Mouse (Mus musculus) CH12.LX (cell line): ENCODE measurements around the gene Rims4. TPM values are rescaled to one million over a fixed set of nuclear protein-coding genes. Genes with fewer than 3 reads are reported as not detected.

Experiments
- DNase-seq: peaks from one replicate; pipeline ENCODE4 v3.0.0-alpha.2; 2013; ENCODE audit errors: extremely low read depth
- H3K27ac ChIP-seq: 2 replicates; pipeline ENCODE4 v1.5.1; 2012; ENCODE audit warnings: low read depth, mild to moderate bottlenecking, control low read depth, moderate library complexity; ENCODE audit not compliant: insufficient read depth
- H3K27me3 ChIP-seq: replicated peaks from 2 replicates; pipeline ENCODE3; 2012; ENCODE audit warnings: inconsistent platforms
- H3K36me3 ChIP-seq, 2 experiments: replicated peaks in 1 of 2; 2 replicates each; pipeline versions ENCODE3 to v1.6.1; 2012; ENCODE audit warnings: inconsistent platforms in 1 of 2, low read length in 1 of 2, mild to moderate bottlenecking in 1 of 2, mixed read lengths in 1 of 2, moderate library complexity in 1 of 2; ENCODE audit not compliant: control insufficient read depth in 1 of 2, insufficient read depth in 1 of 2
- H3K4me1 ChIP-seq, 2 experiments: 2 replicates each; pipeline ENCODE4 v1.6.1; 2012; ENCODE audit warnings: inconsistent platforms in 1 of 2, moderate library complexity in 1 of 2; ENCODE audit not compliant: insufficient read depth in 2 of 2, control insufficient read depth in 1 of 2
- H3K4me2 ChIP-seq: 2 replicates; pipeline ENCODE4 v1.6.1; 2012; ENCODE audit warnings: low read depth, mild to moderate bottlenecking, control low read depth; ENCODE audit not compliant: poor library complexity, insufficient read depth, severe bottlenecking
- H3K4me3 ChIP-seq, 3 experiments: fragments of 150-350 bp in 1 of 3; sonication (generic) in 1 of 3; replicated peaks in 1 of 3; 2 replicates each; pipeline versions ENCODE3 to v1.5.1; 2011 to 2012; ENCODE audit warnings: low read depth in 2 of 3, low read length in 2 of 3, mild to moderate bottlenecking in 2 of 3, moderate library complexity in 2 of 3, control low read depth in 1 of 3, improper control_type of control experiment in 1 of 3, inconsistent platforms in 1 of 3, mixed read lengths in 1 of 3; ENCODE audit not compliant: poor library complexity in 1 of 3
- H3K79me2 ChIP-seq: replicated peaks from 2 replicates; pipeline ENCODE4 v1.6.1; 2012; ENCODE audit warnings: mild to moderate bottlenecking, moderate library complexity; ENCODE audit not compliant: control insufficient read depth, poor library complexity, insufficient read depth, severe bottlenecking; ENCODE audit errors: extremely low read depth
- H3K9ac ChIP-seq: 2 replicates; pipeline ENCODE4 v1.6.1; 2012; ENCODE audit warnings: low read depth, mild to moderate bottlenecking, control low read depth, moderate library complexity; ENCODE audit not compliant: insufficient read depth
- H3K9me3 ChIP-seq: replicated peaks from 2 replicates; pipeline ENCODE3; 2012; ENCODE audit warnings: low read length, inconsistent platforms, mixed read lengths
- BHLHE40 ChIP-seq: IDR thresholded peaks from 2 replicates; pipeline ENCODE4 v1.6.1; 2011; ENCODE audit warnings: mild to moderate bottlenecking, low read depth, low read length, improper control_type of control experiment
- CHD1 ChIP-seq: IDR thresholded peaks from 2 replicates; pipeline ENCODE4 v1.6.1; 2012; ENCODE audit warnings: low read depth, low read length, improper control_type of control experiment, inconsistent platforms
- CHD2 ChIP-seq: IDR thresholded peaks from 2 replicates; pipeline ENCODE4 v1.6.1; 2011; ENCODE audit warnings: low read length, improper control_type of control experiment
- CTCF ChIP-seq, 2 experiments: IDR thresholded peaks in 1 of 2; conservative IDR thresholded peaks in 1 of 2; 2 replicates each; pipeline ENCODE4 v1.5.1; 2011 to 2012; ENCODE audit warnings: low read depth in 2 of 2, low read length in 2 of 2, improper control_type of control experiment in 1 of 2, inconsistent platforms in 1 of 2, mild to moderate bottlenecking in 1 of 2, moderate library complexity in 1 of 2
- GABPA ChIP-seq: IDR thresholded peaks from 2 replicates; pipeline ENCODE4 v1.6.1; 2012; ENCODE audit warnings: low read depth, low read length, improper control_type of control experiment, inconsistent platforms; ENCODE audit not compliant: insufficient replicate concordance
- IRF4 ChIP-seq: IDR thresholded peaks from 2 replicates; pipeline ENCODE4 v1.6.1; 2014; ENCODE audit warnings: low read depth, mild to moderate bottlenecking, inconsistent platforms, low read length, improper control_type of control experiment
- JUND ChIP-seq: conservative IDR thresholded peaks from 2 replicates; pipeline ENCODE4 v1.6.1; 2011; ENCODE audit warnings: low read depth, low read length, improper control_type of control experiment
- MAFK ChIP-seq: IDR thresholded peaks from 2 replicates; pipeline ENCODE4 v1.6.1; 2011; ENCODE audit warnings: low read length, improper control_type of control experiment; ENCODE audit not compliant: insufficient replicate concordance
- MAX ChIP-seq: IDR thresholded peaks from 2 replicates; pipeline ENCODE4 v1.6.1; 2011; ENCODE audit warnings: low read length, improper control_type of control experiment
- MEF2A ChIP-seq: IDR thresholded peaks from 2 replicates; pipeline ENCODE4 v1.6.1; 2014; ENCODE audit warnings: low read depth, mild to moderate bottlenecking, inconsistent platforms, low read length, improper control_type of control experiment, borderline replicate concordance
- MYC ChIP-seq: IDR thresholded peaks from 2 replicates; pipeline ENCODE4 v1.6.1; 2011; ENCODE audit warnings: low read depth, mild to moderate bottlenecking, improper control_type of control experiment, low read length
- NELFE ChIP-seq: IDR thresholded peaks from 2 replicates; pipeline ENCODE4 v1.6.1; 2011; ENCODE audit warnings: low read depth, low read length, improper control_type of control experiment
- PAX5 ChIP-seq: IDR thresholded peaks from 2 replicates; pipeline ENCODE4 v1.6.1; 2012; ENCODE audit warnings: low read length, inconsistent platforms, mixed read lengths
- POLR2A ChIP-seq: IDR thresholded peaks from 2 replicates; pipeline ENCODE4 v1.6.1; 2011; ENCODE audit warnings: low read depth, mild to moderate bottlenecking, improper control_type of control experiment, low read length
- POLR2AphosphoS2 ChIP-seq: IDR thresholded peaks from 2 replicates; pipeline ENCODE4 v1.6.1; 2011; ENCODE audit warnings: low read depth, low read length, improper control_type of control experiment
- RCOR1 ChIP-seq: conservative IDR thresholded peaks from 2 replicates; pipeline ENCODE4 v1.6.1; 2012; ENCODE audit warnings: low read depth, mild to moderate bottlenecking, inconsistent platforms, low read length, improper control_type of control experiment
- SIN3A ChIP-seq: IDR thresholded peaks from 2 replicates; pipeline ENCODE4 v1.6.1; 2012; ENCODE audit warnings: low read length, improper control_type of control experiment, inconsistent platforms
- TCF12 ChIP-seq: IDR thresholded peaks from 2 replicates; pipeline ENCODE4 v1.6.1; 2014; ENCODE audit warnings: low read depth, mild to moderate bottlenecking, inconsistent platforms, low read length, improper control_type of control experiment
- UBTF ChIP-seq: IDR thresholded peaks from 2 replicates; pipeline ENCODE4 v1.6.1; 2012; ENCODE audit warnings: low read depth, mild to moderate bottlenecking, inconsistent platforms, low read length, improper control_type of control experiment, moderate library complexity
- USF1 ChIP-seq: IDR thresholded peaks from 2 replicates; pipeline ENCODE4 v1.6.1; 2014; ENCODE audit warnings: low read depth, mild to moderate bottlenecking, inconsistent platforms, low read length, improper control_type of control experiment
- USF2 ChIP-seq: conservative IDR thresholded peaks from 2 replicates; pipeline ENCODE4 v1.6.1; 2011; ENCODE audit warnings: low read depth, low read length, improper control_type of control experiment
- dilution Hi-C: fragments of 300-500 bp; cut with MboI; formaldehyde crosslinking; loops from 2 replicates; pipeline ENCODE4 v1.14.3; 2020; ENCODE audit warnings: low sequenced_read_pairs; ENCODE audit not compliant: extremely low pct_unique_long_range_greater_than_20kb, extremely low pct_ligation_motif_present
- in situ Hi-C: fragments of 300-500 bp; cut with MboI; formaldehyde crosslinking; loops from 3 replicates; pipeline ENCODE4 v1.14.3; 2019; ENCODE audit warnings: low sequenced_read_pairs, low pct_ligation_motif_present, low pct_unique_long_range_greater_than_20kb, mixed read lengths
- polyA plus RNA-seq: library from polyadenylated mRNA; unstranded; fragments of >175 nt; gene quantifications from 2 replicates; pipeline ENCODE4 v1.2.1, GENCODE M21; 2012; ENCODE audit warnings: low read depth; ENCODE audit not compliant: insufficient read length
- total RNA-seq, 2 experiments: library from RNA; depleted of rRNA; stranded (reverse); fragments of 300-350 nt in 1 of 2; fragments of >200 nt in 1 of 2; gene quantifications; 2 replicates each; pipeline ENCODE4 v1.2.3; 2012 to 2014

Rims4 gene
- total and polyA plus RNA-seq, 3 experiments: not detected

DNA sequence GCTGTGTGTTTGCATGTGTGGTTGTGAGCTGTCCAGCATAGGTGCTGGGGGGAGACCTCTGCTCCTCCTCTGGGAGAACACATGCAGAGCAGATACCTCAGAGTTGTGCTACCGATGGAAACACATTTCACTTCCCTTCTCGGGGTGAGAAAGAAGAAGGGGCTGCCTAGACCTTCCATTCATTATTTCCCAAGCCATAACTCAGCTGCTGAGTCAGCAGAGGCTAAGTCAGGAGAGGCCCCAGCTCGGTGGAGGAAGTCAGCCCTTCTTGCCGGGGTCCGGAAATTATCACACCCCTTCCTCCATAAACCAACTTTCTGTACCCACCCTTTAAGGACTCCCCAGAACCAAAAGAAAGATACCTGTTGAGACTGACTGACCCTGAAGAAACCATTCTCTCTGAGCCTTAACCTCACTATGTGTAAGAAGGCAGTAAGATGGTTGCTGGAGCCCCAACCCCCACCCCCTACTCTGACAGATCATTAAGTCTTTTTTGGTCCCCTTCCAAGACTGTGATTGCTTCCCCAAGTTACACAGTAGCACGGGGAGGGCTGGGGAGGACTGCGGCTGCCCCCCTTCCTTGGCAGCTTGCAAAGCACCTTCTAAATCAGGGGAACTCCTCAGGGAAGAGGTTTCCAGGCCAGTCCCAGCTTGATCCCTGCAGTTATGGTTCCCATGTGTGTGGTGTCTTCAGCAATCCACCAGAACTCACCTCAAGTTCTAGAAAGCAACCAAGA lies 10.1 kb upstream of the Rims4 start:
- Histone ChIP-seq H3K9me3 (no peaks in the 10 kb centered on the region), H3K36me3 (no peaks in the 10 kb centered on the region), H3K4me2 (no peak overlapping the region)
- DNase-seq: peak; percentile 6
- peak; percentile 76; the same call in 1 of the 2 replicates for TF ChIP-seq MAFK
- TF ChIP-seq GABPA: no peak
- TF ChIP-seq MEF2A: no peak
- TF ChIP-seq BHLHE40: peak; percentile 25; the same call in 1 of the 2 replicates
- TF ChIP-seq RCOR1: no peak
- TF ChIP-seq, all 38 proteins: peak for 2
- H3K4me3 ChIP-seq: no peak overlapping the region
- no peak overlapping the region for H3K9ac ChIP-seq
- peaks cover 71% of the 10 kb centered on the region for H3K27me3 ChIP-seq
- dilution Hi-C loops: no loop called here
- peaks cover 2 to 5% of the 10 kb centered on the region in 2 experiments; a peak in 2 of 4 replicates for H3K4me1 ChIP-seq
- H3K27ac ChIP-seq: no peak overlapping the region
- H3K79me2 ChIP-seq: no peaks in the 10 kb centered on the region
- in situ Hi-C loops: no loop called here

DNA sequence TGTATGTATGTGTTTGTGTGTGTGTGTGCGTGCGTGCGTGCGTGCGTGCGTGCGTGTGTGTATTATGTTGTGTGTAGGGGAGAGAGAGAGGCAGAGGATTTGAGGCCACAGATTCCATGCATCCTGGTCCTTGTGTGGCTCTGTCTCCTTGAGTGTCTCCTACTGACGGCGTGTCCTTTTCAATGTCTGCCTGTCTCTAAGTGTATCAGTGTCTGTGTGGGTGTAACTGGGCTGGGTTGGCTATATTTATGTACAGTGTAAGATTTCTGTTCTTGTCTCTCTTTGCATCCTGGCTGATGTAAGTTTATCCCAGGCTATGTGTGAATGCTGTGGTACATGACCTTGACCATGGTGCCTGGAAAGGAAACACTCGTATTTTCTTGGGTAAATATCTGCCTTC lies 6.6 kb upstream of the Rims4 start:
- H3K27me3 ChIP-seq: peaks cover 81% of the 10 kb centered on the region
- H3K9me3 ChIP-seq: no peaks in the 10 kb centered on the region
- TF ChIP-seq USF1: no peak
- no peak for TF ChIP-seq NELFE
- no peak for TF ChIP-seq TCF12
- no peak for TF ChIP-seq CHD2
- TF ChIP-seq POLR2AphosphoS2: no peak
- TF ChIP-seq MAX: no peak
- no peak for TF ChIP-seq GABPA
- TF ChIP-seq JUND: no peak
- TF ChIP-seq IRF4: no peak
- TF ChIP-seq POLR2A: no peak
- no peak for TF ChIP-seq CTCF (conservative IDR thresholded peaks at IDR 0.05 in 1 of 2, IDR thresholded peaks at IDR 0.05 in 1 of 2; ENCODE audit: low read depth in 2 of 2, low read length in 2 of 2)
- no peak for TF ChIP-seq MYC
- no peak for TF ChIP-seq SIN3A
- TF ChIP-seq PAX5: no peak
- no peak for TF ChIP-seq RCOR1
- no peak for TF ChIP-seq CHD1
- TF ChIP-seq BHLHE40: no peak
- no peak for TF ChIP-seq USF2
- TF ChIP-seq UBTF: no peak
- no peak overlapping the region for H3K9ac ChIP-seq
- no peak overlapping the region for H3K27ac ChIP-seq
- dilution Hi-C loops (no loop called here), in situ Hi-C loops (no loop called here)
- no peak overlapping the region for H3K4me3 ChIP-seq
- H3K4me1 ChIP-seq: peaks cover 2 to 5% of the 10 kb centered on the region in 2 experiments; a peak in 2 of 4 replicates
- no peak overlapping the region for H3K4me2 ChIP-seq
- H3K79me2 ChIP-seq: no peaks in the 10 kb centered on the region
- DNase-seq: no peak
- no peaks in the 10 kb centered on the region for H3K36me3 ChIP-seq
